8 mouse cellular contexts compared by ENCODE assay signal in the genomic region with DNA sequence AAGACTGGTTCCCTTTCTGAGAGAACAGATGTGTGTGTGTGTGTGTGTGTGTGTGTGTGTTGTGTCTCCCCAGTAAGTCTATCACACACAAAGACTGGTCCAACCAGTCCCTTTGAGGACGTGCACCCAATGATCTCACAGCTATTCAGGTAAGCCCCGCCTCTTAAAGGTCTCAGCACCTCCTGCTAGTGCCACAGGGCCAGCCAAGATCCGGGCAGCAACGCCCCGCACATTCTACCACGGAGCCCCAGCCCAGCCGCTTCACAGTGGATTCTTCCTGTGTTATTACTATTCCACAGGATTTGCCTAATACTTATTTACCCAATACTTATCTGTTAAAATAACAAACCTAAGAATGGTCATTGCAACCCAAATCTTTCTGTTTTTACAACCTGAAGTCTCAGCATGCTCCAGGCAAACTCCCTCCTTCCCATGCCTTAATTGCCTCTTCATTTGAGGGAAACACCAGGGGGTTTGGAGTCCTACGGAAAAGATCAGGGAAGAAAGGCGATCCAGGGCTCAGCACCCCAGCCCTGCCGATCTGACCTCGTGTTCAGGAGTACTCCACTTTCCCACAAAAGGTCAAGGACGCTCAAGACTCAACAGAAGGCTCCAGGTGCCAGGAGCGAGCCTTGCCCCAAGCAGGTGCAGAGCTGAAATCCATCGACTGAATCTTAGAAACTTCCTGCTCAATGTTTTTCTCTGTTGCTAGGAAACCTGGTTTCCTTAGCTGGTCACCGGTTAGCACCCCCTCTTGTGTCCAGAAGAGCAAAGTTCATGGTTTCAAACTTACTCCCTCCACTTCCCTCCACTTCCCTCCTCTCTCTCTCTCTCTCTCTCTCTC. TPM values are rescaled to one million over a fixed set of nuclear protein-coding genes. Genes with fewer than 3 reads are reported as not detected.
DNase-seq lines count a peak whose midpoint lies in the region; ATAC-seq and TF ChIP-seq lines count a peak whose summit lies in the region.

No protein-coding gene starts in this region.

- peaks cover 17% of the 10 kb centered on the region for H3K4me1 ChIP-seq in embryonic facial prominence, embryonic 15.5 days
- peaks cover 15 to 20% of the 10 kb centered on the region in 2 experiments for H3K4me1 ChIP-seq in heart, embryonic 14.5 days (ENCODE audit: control insufficient read depth in 2 of 2, insufficient read depth in 2 of 2, low read length in 2 of 2)
- H3K4me1 ChIP-seq in kidney, embryonic 16.5 days (ENCODE audit: insufficient read depth, low read length): 0 out of 2 replicates have a peak, but pooled peaks cover 10% of the 10 kb centered on the region
- no peaks in the 10 kb centered on the region; the same call in 1 of the 2 replicates for H3K4me1 ChIP-seq in small intestine, adult 2 months (ENCODE audit: control insufficient read depth, insufficient read depth, insufficient read length, low read length)

- no peaks in the 10 kb centered on the region for H3K9me3 ChIP-seq in embryonic facial prominence, embryonic 15.5 days (replicated peaks)
- no peaks in the 10 kb centered on the region for H3K9me3 ChIP-seq in heart, embryonic 14.5 days (ENCODE audit: control insufficient read depth, low read length)
- no peaks in the 10 kb centered on the region for H3K9me3 ChIP-seq in kidney, embryonic 16.5 days (ENCODE audit: low read length)

- no peak overlapping the region for H3K4me3 ChIP-seq in left cerebral cortex, adult 2 months
- peak overlapping the region; percentile 20 for H3K4me3 ChIP-seq in embryonic facial prominence, embryonic 15.5 days (replicated peaks)
- H3K4me3 ChIP-seq in heart, embryonic 14.5 days (ENCODE audit: control insufficient read depth in 1 of 2, insufficient read depth in 1 of 2, low read depth in 1 of 2, low read length in 2 of 2): peak overlapping the region; percentile 36 to 39
- peak overlapping the region; percentile 23 for H3K4me3 ChIP-seq in kidney, embryonic 16.5 days (ENCODE audit: low read length)
- H3K4me3 ChIP-seq in small intestine, adult 2 months (ENCODE audit: low read depth, low read length): peak overlapping the region; percentile 54

- H3K9ac ChIP-seq in embryonic facial prominence, embryonic 15.5 days: no peak overlapping the region
- H3K9ac ChIP-seq in heart, embryonic 14.5 days (ENCODE audit: low read length): peak overlapping the region; percentile 65
- peak overlapping the region; percentile 12; the same call in 1 of the 2 replicates for H3K9ac ChIP-seq in kidney, embryonic 16.5 days (replicated peaks; ENCODE audit: low read length)

- intact Hi-C loops in left cerebral cortex, adult 2 months (cut with DNase I): no loop called here
- intact Hi-C loops in left cerebral cortex, postnatal 36 days (cut with DNase I): no loop called here

- H3K27me3 ChIP-seq in embryonic facial prominence, embryonic 15.5 days: no peaks in the 10 kb centered on the region
- H3K27me3 ChIP-seq in heart, embryonic 14.5 days (ENCODE audit: control insufficient read depth, insufficient read depth, low read length): no peaks in the 10 kb centered on the region
- H3K27me3 ChIP-seq in kidney, embryonic 16.5 days (ENCODE audit: insufficient read depth, low read length): no peaks in the 10 kb centered on the region
- no peaks in the 10 kb centered on the region for H3K27me3 ChIP-seq in small intestine, adult 2 months (ENCODE audit: control insufficient read depth, insufficient read depth, low read length)

- H3K4me2 ChIP-seq in embryonic facial prominence, embryonic 15.5 days (replicated peaks): peak overlapping the region; percentile 44
- H3K4me2 ChIP-seq in heart, embryonic 14.5 days (ENCODE audit: low read length): peak overlapping the region; percentile 74
- H3K4me2 ChIP-seq in kidney, embryonic 16.5 days (replicated peaks; ENCODE audit: low read depth, low read length): peak overlapping the region; percentile 51

- WGBS in embryonic facial prominence, embryonic 15.5 days: 6% methylated on average over 15 of the region's 15 CpGs
- WGBS in heart, embryonic 14.5 days: 2% methylated on average over 15 of the region's 15 CpGs
- 2% methylated on average over 15 of the region's 15 CpGs for WGBS in kidney, embryonic 16.5 days
- 3% methylated on average over 15 of the region's 15 CpGs for WGBS in small intestine, adult 2 months

- no peak; the same call in 1 of the 2 replicates for TF ChIP-seq POLR2A in small intestine, adult 2 months (IDR thresholded peaks at IDR 0.05; ENCODE audit: low read depth, low read length)

- ATAC-seq in embryonic facial prominence, embryonic 15.5 days (ENCODE audit: insufficient number of reproducible peaks, low FRiP score, low TSS enrichment, low read depth): peak; percentile 86
- ATAC-seq in heart, embryonic 14.5 days (ENCODE audit: insufficient number of reproducible peaks, insufficient read depth, low FRiP score, low read depth): peak; percentile 74; the same call in 1 of the 2 replicates
- peak; percentile 93 for ATAC-seq in kidney, embryonic 16.5 days (ENCODE audit: low FRiP score, low TSS enrichment)

- no peak overlapping the region for H3K27ac ChIP-seq in left cerebral cortex, adult 2 months
- H3K27ac ChIP-seq in embryonic facial prominence, embryonic 15.5 days (replicated peaks): peak overlapping the region; percentile 65; the same call in 1 of the 2 replicates
- H3K27ac ChIP-seq in heart, embryonic 14.5 days (replicated peaks in 1 of 2; ENCODE audit: control insufficient read depth in 1 of 2, insufficient read depth in 1 of 2, low read depth in 2 of 2, low read length in 2 of 2): peak overlapping the region; percentile 66 to 76
- H3K27ac ChIP-seq in kidney, embryonic 16.5 days (ENCODE audit: low read length): peak overlapping the region; percentile 54; the same call in 1 of the 2 replicates
- H3K27ac ChIP-seq in small intestine, adult 2 months (ENCODE audit: insufficient read depth, low read depth, low read length): peak overlapping the region; percentile 87

- H3K36me3 ChIP-seq in embryonic facial prominence, embryonic 15.5 days: no peaks in the 10 kb centered on the region
- no peaks in the 10 kb centered on the region for H3K36me3 ChIP-seq in heart, embryonic 14.5 days (ENCODE audit: control insufficient read depth, insufficient read depth, low read length)
- H3K36me3 ChIP-seq in kidney, embryonic 16.5 days (ENCODE audit: insufficient read depth, low read length): no peaks in the 10 kb centered on the region
- H3K36me3 ChIP-seq in small intestine, adult 2 months (ENCODE audit: control insufficient read depth, insufficient read depth, low read length): no peaks in the 10 kb centered on the region

- TF ChIP-seq CTCF in left cerebral cortex, adult 2 months (IDR thresholded peaks at IDR 0.05): peak; percentile 7; the same call in 1 of the 2 replicates
- no peak for TF ChIP-seq CTCF in small intestine, adult 2 months (IDR thresholded peaks at IDR 0.05; ENCODE audit: extremely low read depth, insufficient read length, insufficient replicate concordance, low read depth, low read length)

- no peak for DNase-seq in left cerebral cortex, adult 2 months (ENCODE audit: extremely low spot score in 1 of 2, low spot score in 2 of 2)
- DNase-seq in left cerebral cortex, adult 18-20 months (ENCODE audit: low spot score in 2 of 2): no peak
- peak; percentile 93 for DNase-seq in lung, postnatal 36 days
- DNase-seq in left cerebral cortex, postnatal 36 days (ENCODE audit: low spot score in 2 of 2): no peak

RNA-seq across cellular contexts. Expression of a gene that starts 41.5 kb away (rescaled TPM):
- 10 to 100 TPM; 85.4 to 89.8 TPM for total RNA-seq in left cerebral cortex, adult 2 months (2021)
- 10 to 100 TPM; 79.3 to 88.2 TPM for total RNA-seq in left cerebral cortex, adult 18-20 months (2021)
- polyA plus RNA-seq in embryonic facial prominence, embryonic 15.5 days (2015; fragmentation: Nextera tagmentation; extraction: Ambion mirVana): 89.0 and 93.6 TPM in 2 replicates
- 131 and 139 TPM in 2 replicates for polyA plus RNA-seq in heart, embryonic 14.5 days (2014; fragmentation: Nextera tagmentation; extraction: Ambion mirVana)
- 91.0 and 95.7 TPM in 2 replicates for polyA plus RNA-seq in kidney, embryonic 16.5 days (2015; fragmentation: Nextera tagmentation; extraction: Ambion mirVana)
- polyA plus RNA-seq in small intestine, adult 2 months (2012; rRNA removed): 42.8 and 81.6 TPM in 2 replicates
- 10 to 100 TPM; 90.3 to 90.7 TPM for total RNA-seq in left cerebral cortex, postnatal 36 days (2021)

RNA-seq across cellular contexts. Expression of a gene that starts 44.3 kb away (rescaled TPM):
- total RNA-seq in left cerebral cortex, adult 2 months (2021): 1 to 10 TPM; 1.2 TPM
- total RNA-seq in left cerebral cortex, adult 18-20 months (2021): 1 to 10 TPM in 1 of 2 experiments, under 1 TPM in 1; 0.56 to 4.8 TPM
- 23.9 and 28.9 TPM in 2 replicates for polyA plus RNA-seq in embryonic facial prominence, embryonic 15.5 days (2015; fragmentation: Nextera tagmentation; extraction: Ambion mirVana)
- polyA plus RNA-seq in heart, embryonic 14.5 days (2014; fragmentation: Nextera tagmentation; extraction: Ambion mirVana): 0.55 and 1.3 TPM in 2 replicates
- 0.86 and 2.1 TPM in 2 replicates for polyA plus RNA-seq in kidney, embryonic 16.5 days (2015; fragmentation: Nextera tagmentation; extraction: Ambion mirVana)
- 0.17 TPM in 1 of 2 replicates, not detected in the other for polyA plus RNA-seq in small intestine, adult 2 months (2012; rRNA removed)
- total RNA-seq in left cerebral cortex, postnatal 36 days (2021): 1 to 10 TPM; 1.4 to 2.1 TPM

RNA-seq across cellular contexts. Expression of a gene that starts 56.4 kb away (rescaled TPM):
- 1 to 10 TPM; 1.8 to 1.9 TPM for total RNA-seq in left cerebral cortex, adult 2 months (2021)
- 1 to 10 TPM; 2.0 to 2.4 TPM for total RNA-seq in left cerebral cortex, adult 18-20 months (2021)
- 33.6 and 33.7 TPM in 2 replicates for polyA plus RNA-seq in embryonic facial prominence, embryonic 15.5 days (2015; fragmentation: Nextera tagmentation; extraction: Ambion mirVana)
- polyA plus RNA-seq in heart, embryonic 14.5 days (2014; fragmentation: Nextera tagmentation; extraction: Ambion mirVana): 46.9 and 48.3 TPM in 2 replicates
- 36.8 and 40.1 TPM in 2 replicates for polyA plus RNA-seq in kidney, embryonic 16.5 days (2015; fragmentation: Nextera tagmentation; extraction: Ambion mirVana)
- 2.1 and 3.4 TPM in 2 replicates for polyA plus RNA-seq in small intestine, adult 2 months (2012; rRNA removed)
- 1 to 10 TPM; 2.0 to 2.3 TPM for total RNA-seq in left cerebral cortex, postnatal 36 days (2021)
